Mouse (Mus musculus) heart, embryonic 12.5 days (tissue): ENCODE data around the gene Adam6b. TPM values are rescaled to one million over a fixed set of nuclear protein-coding genes. Genes with fewer than 3 reads are reported as not detected.
"Not testable (repeated sequence)": the region's sequence is repeated elsewhere in the genome, so short reads cannot be mapped to it uniquely, and the experiment has no call there.

ENCODE experiments used
- ATAC-seq: fragments of 200-750 bp; cut with Nextera tagmentation; 2 replicates; pipeline ENCODE4 v1.8.0; 2017; ENCODE audit warnings: moderate TSS enrichment, moderate library complexity; ENCODE audit not compliant: insufficient number of reproducible peaks, low FRiP score
- H3K27ac ChIP-seq: fragments of 300-500 bp; sonication (generic); 2 replicates; pipeline ENCODE4 v1.5.1; 2016; ENCODE audit warnings: mild to moderate bottlenecking, moderate library complexity; ENCODE audit not compliant: poor library complexity, severe bottlenecking
- H3K27me3 ChIP-seq: fragments of 300-500 bp; sonication (generic); replicated peaks from 2 replicates; pipeline ENCODE4 v1.6.1; 2016; ENCODE audit warnings: mild to moderate bottlenecking, moderate library complexity
- H3K36me3 ChIP-seq: fragments of 300-500 bp; sonication (generic); 2 replicates; pipeline ENCODE4 v1.6.1; 2016; ENCODE audit warnings: mild to moderate bottlenecking, moderate library complexity
- H3K4me1 ChIP-seq: fragments of 300-500 bp; sonication (generic); replicated peaks from 2 replicates; pipeline ENCODE4 v1.6.1; 2016; ENCODE audit warnings: mild to moderate bottlenecking
- H3K4me2 ChIP-seq: fragments of 300-500 bp; sonication (generic); 2 replicates; pipeline ENCODE4 v1.6.1; 2016; ENCODE audit warnings: mild to moderate bottlenecking, moderate library complexity
- H3K4me3 ChIP-seq: fragments of 300-500 bp; sonication (generic); 2 replicates; pipeline ENCODE4 v1.5.1; 2016; ENCODE audit warnings: mild to moderate bottlenecking
- H3K9ac ChIP-seq: fragments of 300-500 bp; sonication (generic); 2 replicates; pipeline ENCODE4 v1.6.1; 2016; ENCODE audit warnings: mild to moderate bottlenecking, moderate library complexity
- H3K9me3 ChIP-seq: fragments of 300-500 bp; sonication (generic); replicated peaks from 2 replicates; pipeline ENCODE4 v1.6.1; 2016; ENCODE audit warnings: mild to moderate bottlenecking, moderate library complexity
- WGBS: fragments of 180-500 bp; shearing (Covaris S2); methylation state at CpG from one replicate; pipeline ENCODE4 v1.1.7; 2016; 5-methylcytosine and 5-hydroxymethylcytosine counted together
- polyA plus RNA-seq: library from polyadenylated mRNA; unstranded; fragments of >200 nt; fragmentation: Nextera tagmentation; extraction: Ambion mirVana; gene quantifications from 2 replicates; pipeline ENCODE4 v1.2.1, GENCODE M21; 2016

Gene Adam6b
- polyA plus RNA-seq: not detected in 2 replicates

DNA sequence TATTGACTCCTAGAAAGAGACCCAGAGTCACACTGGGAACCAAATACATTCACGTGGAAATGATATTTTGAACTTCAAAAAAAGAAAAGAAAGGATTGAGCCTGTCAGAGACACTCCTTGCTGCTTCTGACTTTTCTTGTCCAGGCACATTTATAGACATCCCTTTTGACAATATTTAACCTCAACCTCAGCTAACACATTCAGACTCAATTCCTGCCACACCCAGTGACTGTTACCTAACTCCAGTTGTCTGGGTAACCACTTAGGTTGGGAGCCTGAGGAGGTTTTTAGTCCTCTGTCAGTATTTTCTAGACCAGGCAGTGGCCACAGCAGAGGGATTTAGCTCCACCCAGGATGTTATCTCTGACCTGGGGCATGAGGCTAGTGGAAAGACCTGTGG is at the start of gene Adam6b:
Adam6b (plus strand) TSS at position 301 of the 400 bp plus-strand sequence.
- ATAC-seq, H3K27ac ChIP-seq, H3K4me1 ChIP-seq, H3K36me3 ChIP-seq, H3K9ac ChIP-seq, H3K27me3 ChIP-seq, H3K4me3 ChIP-seq, H3K9me3 ChIP-seq, H3K4me2 ChIP-seq: not testable (repeated sequence)
- WGBS: 63% methylated on average over 1 of the region's 1 CpGs

DNA sequence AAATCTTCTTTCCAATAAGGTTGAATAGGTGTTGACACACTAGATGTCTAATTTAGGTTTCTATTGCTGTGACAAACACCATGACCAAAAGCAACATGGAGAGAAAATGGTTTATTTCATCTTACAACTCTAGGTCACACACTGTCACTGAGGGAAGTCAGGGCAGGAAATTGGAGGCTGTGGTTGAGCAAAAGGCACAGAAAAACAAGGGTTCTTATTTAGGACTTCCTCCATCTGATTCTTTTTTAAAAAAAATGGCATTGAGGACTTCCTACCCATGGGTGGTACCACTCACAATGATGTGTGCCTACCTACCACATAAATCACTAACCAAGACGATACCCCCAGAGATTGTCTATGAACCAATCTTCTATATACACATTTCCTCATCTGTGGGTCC is 43.2 kb upstream of the Adam6b start:
- ATAC-seq: no peak
- no peaks in the 10 kb centered on the region; the same call in 1 of the 2 replicates for H3K9me3 ChIP-seq

DNA sequence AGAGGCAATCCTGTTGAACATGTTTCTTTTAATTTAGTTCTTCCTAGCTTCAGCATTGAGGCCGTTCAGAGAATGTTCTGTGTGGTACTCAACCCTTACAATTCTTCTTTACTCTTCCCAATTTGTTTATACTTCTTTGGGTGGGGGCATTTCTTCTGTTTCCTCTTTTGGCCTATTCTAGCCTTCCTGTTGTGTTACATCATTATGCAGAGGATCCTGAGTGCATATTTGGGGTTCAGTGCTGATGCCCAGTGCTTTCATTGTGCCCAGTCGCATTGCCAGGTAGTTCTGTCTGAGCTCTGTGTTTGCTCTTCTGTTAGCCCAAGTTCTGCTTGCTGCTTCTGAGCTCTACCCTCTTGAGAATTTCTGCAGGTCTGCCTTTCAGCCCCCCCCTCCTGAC is 13.1 kb upstream of the Adam6b start:
- ATAC-seq: no peak
- H3K27me3 ChIP-seq: no peaks in the 10 kb centered on the region
- no peak overlapping the region for H3K4me3 ChIP-seq
- H3K9me3 ChIP-seq: 0 out of 2 replicates have a peak, but pooled peaks cover 6% of the 10 kb centered on the region
- H3K36me3 ChIP-seq: no peaks in the 10 kb centered on the region
- H3K4me1 ChIP-seq: no peaks in the 10 kb centered on the region
- 82% methylated on average over 2 of the region's 2 CpGs for WGBS
- no peak overlapping the region for H3K4me2 ChIP-seq
- no peak overlapping the region for H3K27ac ChIP-seq
- no peak overlapping the region for H3K9ac ChIP-seq

More for the DNA sequence above, 43.2 kb upstream of the Adam6b start:
- Histone ChIP-seq H3K4me3 (no peak overlapping the region), H3K36me3 (no peaks in the 10 kb centered on the region), H3K27me3 (no peaks in the 10 kb centered on the region), H3K9ac (no peak overlapping the region), H3K4me1 (no peaks in the 10 kb centered on the region), H3K4me2 (no peak overlapping the region), H3K27ac (no peak overlapping the region)
- WGBS: 76% methylated on average over 1 of the region's 1 CpGs

DNA sequence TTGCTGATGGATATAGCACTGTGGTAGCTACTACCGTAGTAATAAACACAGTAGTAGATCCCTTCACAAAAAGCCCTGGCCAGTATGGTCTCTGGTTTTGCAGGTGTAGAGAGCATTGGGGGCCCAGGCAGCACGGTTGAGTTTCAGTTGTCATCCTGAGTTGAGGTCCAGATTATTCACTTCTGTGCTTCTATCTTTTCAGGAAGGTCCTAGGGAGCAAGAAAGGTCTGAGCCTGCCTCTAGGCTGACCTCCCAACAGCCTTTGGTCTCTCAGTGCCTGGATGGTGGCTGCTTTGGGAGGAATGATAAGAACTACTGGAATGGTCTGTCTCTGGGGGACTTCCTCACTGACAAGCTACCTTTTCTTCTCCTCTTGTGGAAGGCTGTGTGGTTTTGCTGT is 7.2 kb upstream of the Adam6b start:
- no peak for ATAC-seq
- H3K4me1 ChIP-seq: no peaks in the 10 kb centered on the region
- no peak overlapping the region for H3K4me2 ChIP-seq
- no peak overlapping the region for H3K4me3 ChIP-seq
- H3K36me3 ChIP-seq: no peaks in the 10 kb centered on the region
- no peak overlapping the region for H3K9ac ChIP-seq
- 0 out of 2 replicates have a peak, but pooled peaks cover 7% of the 10 kb centered on the region for H3K9me3 ChIP-seq
- H3K27me3 ChIP-seq: no peaks in the 10 kb centered on the region
- no peak overlapping the region for H3K27ac ChIP-seq
- 74% methylated on average over 2 of the region's 2 CpGs for WGBS

DNA sequence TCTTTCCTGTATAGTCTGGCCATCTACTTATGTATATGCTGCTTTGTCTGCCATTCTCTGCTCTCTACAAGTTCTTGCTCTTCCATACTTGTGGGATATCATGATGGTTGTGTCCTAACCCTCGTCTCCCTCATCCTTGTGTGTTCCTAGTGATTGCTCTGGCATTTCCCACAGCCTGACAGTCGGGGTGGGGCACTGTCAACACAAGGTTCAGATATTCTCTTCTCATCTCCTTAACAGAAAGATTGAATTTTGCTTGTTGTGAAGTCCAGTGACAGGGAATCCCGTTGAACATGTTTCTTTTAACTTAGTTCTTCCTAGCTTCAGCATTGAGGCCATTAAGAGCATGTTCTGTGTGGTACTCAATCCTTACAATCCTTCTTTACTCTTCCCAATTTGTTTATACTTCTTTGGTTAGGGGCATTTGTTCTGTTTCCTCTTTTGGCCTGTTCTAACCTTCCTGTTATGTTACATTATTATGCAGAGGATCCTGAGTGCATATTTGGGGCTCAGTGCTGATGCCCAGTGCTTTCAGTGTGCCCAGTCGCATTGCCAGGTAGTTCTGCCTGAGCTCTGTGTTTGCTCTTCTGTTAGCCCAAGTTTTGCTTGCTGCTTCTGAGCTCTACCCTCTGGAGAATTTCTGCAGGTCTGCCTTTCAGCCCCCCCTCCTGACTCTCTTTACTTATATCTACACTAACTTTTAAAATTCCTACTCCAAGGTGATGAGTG is 6.5 kb upstream of the Adam6b start:
- ATAC-seq: no peak
- WGBS: 40% methylated on average over 4 of the region's 4 CpGs
- H3K4me3 ChIP-seq: no peak overlapping the region
- no peaks in the 10 kb centered on the region for H3K36me3 ChIP-seq
- H3K27ac ChIP-seq: no peak overlapping the region
- no peaks in the 10 kb centered on the region for H3K4me1 ChIP-seq
- H3K27me3 ChIP-seq: no peaks in the 10 kb centered on the region
- H3K4me2 ChIP-seq: no peak overlapping the region
- 0 out of 2 replicates have a peak, but pooled peaks cover 7% of the 10 kb centered on the region for H3K9me3 ChIP-seq
- no peak overlapping the region for H3K9ac ChIP-seq

DNA sequence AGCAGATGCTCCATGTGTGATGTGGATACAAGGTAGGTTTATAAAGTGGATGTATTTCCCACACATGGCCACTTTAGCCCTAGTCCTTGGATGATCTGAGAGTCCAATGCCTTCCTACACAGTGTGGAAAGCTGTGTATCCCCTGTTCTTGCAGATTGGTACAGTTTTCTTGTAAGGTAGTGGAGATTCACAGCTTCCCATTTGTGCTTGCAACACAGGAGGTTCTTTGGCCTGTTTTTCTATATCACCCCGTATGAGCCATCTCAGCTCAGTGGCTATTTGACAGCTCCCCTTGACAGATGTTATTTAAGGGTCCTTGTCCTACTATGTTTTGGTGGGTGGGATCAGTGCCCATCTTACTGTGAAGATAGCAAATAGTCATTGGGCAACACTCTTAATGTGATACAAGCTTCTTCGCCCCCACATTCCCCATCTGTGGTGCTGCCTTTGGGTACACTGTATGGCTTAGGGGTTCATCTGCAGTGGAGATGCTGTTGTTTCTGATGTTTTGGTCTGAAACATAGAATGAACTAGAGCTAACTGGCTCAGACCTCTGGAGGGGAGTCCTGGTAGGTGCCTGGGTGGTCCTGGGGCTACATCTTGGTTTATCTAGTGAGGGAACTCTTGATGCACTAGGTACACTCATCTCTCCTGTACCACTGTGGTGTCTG is 5.7 kb upstream of the Adam6b start:
- WGBS: 62% methylated on average over 2 of the region's 2 CpGs
- Histone ChIP-seq H3K36me3 (no peaks in the 10 kb centered on the region), H3K4me2 (no peak overlapping the region), H3K27me3 (no peaks in the 10 kb centered on the region), H3K27ac (no peak overlapping the region), H3K9me3 (0 out of 2 replicates have a peak, but pooled peaks cover 7% of the 10 kb centered on the region), H3K4me1 (no peaks in the 10 kb centered on the region), H3K4me3 (no peak overlapping the region), H3K9ac (no peak overlapping the region)
- no peak for ATAC-seq

DNA sequence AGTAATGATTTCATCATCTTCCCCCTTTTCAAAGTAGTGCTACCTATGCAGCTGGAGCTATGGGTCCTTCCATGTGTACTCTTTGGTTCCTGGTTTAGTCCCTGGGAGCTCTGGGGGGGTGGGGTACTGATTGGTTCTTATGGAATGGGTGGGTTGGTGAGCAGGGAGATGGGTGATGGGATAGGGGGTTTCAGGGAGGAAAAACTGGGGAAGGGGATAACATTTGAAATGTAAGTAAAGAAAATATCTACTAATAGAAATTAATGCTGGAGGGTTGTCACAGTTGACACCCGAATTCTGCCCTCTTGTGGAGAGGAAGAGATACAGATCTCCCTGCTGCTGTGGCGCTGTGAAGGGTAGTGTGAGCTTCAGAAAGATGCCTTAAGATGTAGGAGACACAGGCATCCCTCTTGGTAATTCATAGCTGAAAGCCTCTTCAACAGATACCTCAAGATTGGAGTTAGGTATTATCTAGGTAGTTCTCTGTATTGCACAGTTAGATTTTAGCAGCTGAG is 4.3 kb upstream of the Adam6b start:
- no peak overlapping the region for H3K9ac ChIP-seq
- no peak overlapping the region for H3K4me3 ChIP-seq
- 25% methylated on average over 2 of the region's 2 CpGs for WGBS
- H3K27ac ChIP-seq: no peak overlapping the region
- H3K4me2 ChIP-seq: no peak overlapping the region
- 0 out of 2 replicates have a peak, but pooled peaks cover 7% of the 10 kb centered on the region for H3K9me3 ChIP-seq
- H3K36me3 ChIP-seq: no peaks in the 10 kb centered on the region
- no peak for ATAC-seq
- H3K27me3 ChIP-seq: no peaks in the 10 kb centered on the region
- no peaks in the 10 kb centered on the region for H3K4me1 ChIP-seq

DNA sequence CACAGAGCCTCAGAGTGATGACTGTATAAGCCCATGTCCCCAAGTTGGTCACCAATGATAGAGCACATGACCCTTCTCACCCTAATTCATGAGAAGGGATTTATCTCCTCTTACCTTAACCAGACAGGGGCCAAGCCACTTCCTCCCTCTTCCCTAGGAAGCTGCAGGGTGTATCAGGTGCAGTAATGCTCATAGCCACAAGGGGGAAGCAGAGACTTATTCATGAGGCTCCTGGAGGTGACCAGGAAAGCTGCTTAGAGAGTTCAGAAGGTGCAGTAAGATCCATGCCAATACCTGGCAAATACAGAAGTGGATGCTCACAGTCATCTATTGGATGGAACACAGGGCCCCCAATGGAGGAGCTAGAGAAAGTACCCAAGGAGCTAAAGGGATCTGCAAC is 1.6 kb upstream of the Adam6b start:
- not testable (repeated sequence) for H3K9ac ChIP-seq, H3K27me3 ChIP-seq, H3K4me2 ChIP-seq, H3K36me3 ChIP-seq, H3K4me1 ChIP-seq, H3K4me3 ChIP-seq, H3K9me3 ChIP-seq, H3K27ac ChIP-seq
- ATAC-seq: 0 out of 2 replicates have a peak, but pooled peaks have one; percentile 51

DNA sequence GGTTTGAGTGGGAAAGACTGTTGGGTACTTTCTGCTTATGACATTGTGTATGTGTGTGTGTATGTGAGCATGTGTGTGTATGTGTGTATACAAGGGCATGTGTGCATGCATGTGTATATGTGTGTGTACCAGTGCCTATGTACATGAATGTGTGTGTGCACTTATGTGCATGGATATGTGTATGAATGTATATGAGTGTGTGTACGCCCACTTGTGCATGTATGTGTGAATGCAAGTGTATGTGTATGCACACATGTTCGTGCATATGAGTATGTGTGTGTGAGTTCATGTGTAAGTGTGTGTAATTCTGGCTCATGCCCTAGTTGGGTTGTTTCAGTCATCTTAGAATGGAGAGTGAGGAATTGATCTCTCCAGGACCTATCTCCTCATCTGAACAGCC is 36.6 kb downstream of the Adam6b start:
- 55% methylated on average over 2 of the region's 2 CpGs for WGBS
- no peaks in the 10 kb centered on the region for H3K27me3 ChIP-seq
- peaks cover 8% of the 10 kb centered on the region; the same call in 1 of the 2 replicates for H3K9me3 ChIP-seq
- no peak overlapping the region for H3K4me3 ChIP-seq
- no peak for ATAC-seq
- H3K36me3 ChIP-seq: no peaks in the 10 kb centered on the region
- H3K4me2 ChIP-seq: no peak overlapping the region
- H3K27ac ChIP-seq: no peak overlapping the region
- H3K4me1 ChIP-seq: no peaks in the 10 kb centered on the region
- H3K9ac ChIP-seq: no peak overlapping the region
